Mouse (Mus musculus): ENCODE measurements around the gene Npm1. TPM values are rescaled to one million over a fixed set of nuclear protein-coding genes. Genes with fewer than 3 reads are reported as not detected.

Gene Npm1
- polyA plus RNA-seq (2012; ENCODE audit: low replicate concordance) = 13.3 and 67.4 TPM in 2 replicates

DNA sequence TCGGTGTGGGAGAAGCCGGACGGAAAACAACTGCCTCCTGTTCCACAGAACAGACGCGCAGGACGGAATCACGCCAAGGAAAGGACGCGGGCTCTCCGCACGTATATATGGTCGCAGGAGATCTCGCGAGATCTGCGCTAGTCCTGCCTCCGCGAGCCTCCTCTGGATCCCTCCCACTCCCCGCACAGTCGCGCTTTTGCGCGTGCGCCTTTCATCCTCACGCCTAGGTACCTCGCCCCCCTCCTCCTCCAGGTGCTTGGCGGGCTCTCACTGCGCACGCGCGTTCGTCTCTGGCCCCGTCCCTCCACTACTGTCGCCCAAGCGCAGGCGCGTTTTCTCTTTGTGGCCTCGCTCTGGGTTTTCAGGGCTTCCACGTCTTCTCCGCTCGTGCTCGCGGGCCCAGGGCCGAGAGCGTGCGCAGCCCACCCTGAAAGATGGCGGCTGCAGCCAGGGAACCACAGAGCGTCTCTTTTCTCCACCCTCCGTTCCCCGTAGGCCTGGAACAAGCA is at the start of gene Npm1:
Gene Npm1, minus strand, starts transcription at position 209 of the 509 bp plus-strand sequence.

DNA sequence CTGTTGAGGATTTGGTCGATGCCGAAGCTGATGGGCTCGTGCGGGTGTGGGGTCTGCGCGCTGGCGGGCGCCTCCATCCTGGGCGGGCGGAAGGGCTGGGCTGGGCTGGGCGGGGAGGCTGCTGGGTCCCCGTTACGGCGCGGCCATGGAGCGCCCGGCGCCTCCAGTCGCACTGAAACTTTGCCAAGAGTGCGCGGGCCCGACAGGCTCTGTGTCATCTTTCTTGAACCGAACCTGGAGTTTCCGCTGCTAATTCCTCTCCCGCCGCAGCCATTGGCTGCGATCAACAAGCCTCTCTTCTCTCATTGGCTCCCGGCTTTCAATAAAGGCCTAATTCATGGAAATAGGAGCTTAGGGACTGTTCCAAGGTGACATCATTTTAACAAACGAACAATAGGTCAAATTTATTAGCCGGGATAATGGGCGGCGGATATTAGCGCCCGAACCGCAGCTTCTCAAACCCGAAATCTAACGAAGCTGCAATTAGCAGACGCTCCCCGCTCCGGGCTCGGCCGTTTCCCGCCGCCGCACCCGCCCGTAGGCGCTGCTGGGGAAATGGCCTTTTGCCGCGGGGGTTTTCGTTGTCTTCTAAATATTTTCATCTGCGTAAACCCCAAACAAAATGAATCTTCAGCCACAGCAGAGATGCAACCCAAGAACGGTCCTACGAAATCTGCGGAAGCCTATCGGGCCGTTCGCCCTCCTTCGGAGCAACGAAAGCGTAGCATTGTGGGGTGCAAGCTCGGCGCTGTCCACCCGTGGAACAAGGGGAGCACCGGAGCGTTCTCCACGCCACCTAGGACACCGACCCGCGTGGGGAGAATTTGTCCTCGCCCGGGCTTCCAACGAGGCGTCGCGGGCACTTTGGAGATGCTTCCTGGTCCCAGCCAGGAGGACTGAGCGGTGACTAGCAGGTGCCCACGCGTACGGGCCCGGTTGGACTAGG is 40.6 kb upstream of the Npm1 start, which contains the start of gene Tlx3:
Gene Tlx3, minus strand, starts transcription at position 207 of the 946 bp plus-strand sequence.

DNA sequence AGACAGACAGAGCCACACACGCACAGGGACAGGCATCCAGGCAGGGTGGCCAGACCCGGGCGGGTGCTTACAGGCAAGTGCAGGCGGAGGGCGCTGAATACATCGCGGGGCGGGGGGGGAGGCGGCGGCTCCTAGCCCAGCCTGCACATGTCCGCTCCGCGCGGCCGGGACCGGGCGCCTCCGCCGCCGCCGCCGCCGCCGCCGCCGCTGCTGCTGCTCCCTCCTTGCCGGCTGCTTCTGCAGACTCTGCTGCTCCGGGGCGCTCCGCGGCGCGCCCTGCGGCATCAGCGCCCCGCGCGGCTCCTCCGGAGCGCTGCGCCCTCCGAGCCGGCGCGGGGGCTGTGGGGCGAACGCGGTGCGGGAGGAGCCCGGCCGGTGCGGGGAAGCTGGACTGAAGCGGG is 15.8 kb downstream of the Npm1 start, which contains the start of gene Fgf18:
Gene Fgf18, minus strand, starts transcription at position 230 of the 401 bp plus-strand sequence.

Other genes starting within 250 kb of the Npm1 start
- gene Fgf18, start 15.8 kb downstream of the Npm1 start, polyA plus RNA-seq (2012; ENCODE audit: low replicate concordance) = 0.17 TPM in 1 of 2 replicates, not detected in the other
- gene Tlx3, start 40.4 kb upstream of the Npm1 start, polyA plus RNA-seq (2012; ENCODE audit: low replicate concordance) = 0.19 TPM in 1 of 2 replicates, not detected in the other
- gene Gm12117, start 113.5 kb upstream of the Npm1 start, polyA plus RNA-seq (2012; ENCODE audit: low replicate concordance) = not detected in 2 replicates

All from leukemia stem cell, adult 10-12 weeks (primary cell).